Mouse (Mus musculus) heart, embryonic 10.5 days (tissue): ENCODE data around the gene Hsp90ab1. TPM values are rescaled to one million over a fixed set of nuclear protein-coding genes. Genes with fewer than 3 reads are reported as not detected.
A peak's percentile ranks its signal among the peaks of the same experiment; 100 is the strongest.

Experiments used
- DNase-seq: peaks from one replicate; pipeline ENCODE4 v3.0.0-alpha.2; 2017; ENCODE audit warnings: low spot score
- H3K27ac ChIP-seq: fragments of 300-500 bp; sonication (generic); 2 replicates; pipeline ENCODE4 v1.5.1; 2016; ENCODE audit warnings: mild to moderate bottlenecking
- H3K27me3 ChIP-seq: fragments of 300-500 bp; sonication (generic); 2 replicates; pipeline ENCODE4 v1.6.1; 2016; ENCODE audit warnings: mild to moderate bottlenecking; ENCODE audit not compliant: poor library complexity, insufficient read depth, severe bottlenecking
- H3K36me3 ChIP-seq: fragments of 300-500 bp; sonication (generic); 2 replicates; pipeline ENCODE4 v1.6.1; 2016; ENCODE audit warnings: mild to moderate bottlenecking, moderate library complexity
- H3K4me1 ChIP-seq: fragments of 300-500 bp; sonication (generic); 2 replicates; pipeline ENCODE4 v1.6.1; 2016; ENCODE audit warnings: mild to moderate bottlenecking
- H3K4me3 ChIP-seq: fragments of 300-500 bp; sonication (generic); 2 replicates; pipeline ENCODE4 v1.5.1; 2016; ENCODE audit warnings: mild to moderate bottlenecking, moderate library complexity
- H3K9me3 ChIP-seq: fragments of 300-500 bp; sonication (generic); 2 replicates; pipeline ENCODE4 v1.6.1; 2016; ENCODE audit warnings: mild to moderate bottlenecking, moderate library complexity
- WGBS: fragments of 180-500 bp; shearing (Covaris S2); methylation state at CpG from one replicate; pipeline ENCODE4 v1.1.7; 2016; 5-methylcytosine and 5-hydroxymethylcytosine counted together
- polyA plus RNA-seq: library from polyadenylated mRNA; unstranded; fragments of >200 nt; fragmentation: Nextera tagmentation; extraction: Ambion mirVana; gene quantifications from 2 replicates; pipeline ENCODE4 v1.2.1, GENCODE M21; 2016

Hsp90ab1 gene
- polyA plus RNA-seq, 1 experiment from 2014 or later, result 1,893 TPM

- WGBS, result 69% methylated on average over 6 of the region's 6 CpGs
- no peaks in the 10 kb centered on the region for H3K27me3 ChIP-seq
- peaks cover 50% of the 10 kb centered on the region for H3K4me1 ChIP-seq
- DNase-seq, result no peak
- H3K27ac ChIP-seq, result no peak overlapping the region
- H3K9me3 ChIP-seq, result no peaks in the 10 kb centered on the region
- no peak overlapping the region for H3K4me3 ChIP-seq
- H3K36me3 ChIP-seq, result peaks cover 16% of the 10 kb centered on the region
Observed at GRCm38 (mm10) chr17:45582715-45583355, 9.8 kb upstream of the Hsp90ab1 start.

GRCm38 (mm10) chr17:45582188-45582587 is 9.1 kb upstream of the Hsp90ab1 start:
- Histone ChIP-seq H3K27ac (peak overlapping the region; percentile 22; the same call in 1 of the 2 replicates), H3K27me3 (no peaks in the 10 kb centered on the region), H3K4me1 (peaks cover 50% of the 10 kb centered on the region), H3K9me3 (no peaks in the 10 kb centered on the region), H3K36me3 (peaks cover 12% of the 10 kb centered on the region), H3K4me3 (no peak overlapping the region)
- WGBS, result 78% methylated on average over 6 of the region's 6 CpGs
- DNase-seq, result no peak

GRCm38 (mm10) chr17:45581567-45581983 is 8.5 kb upstream of the Hsp90ab1 start:
- Histone ChIP-seq H3K9me3 (no peaks in the 10 kb centered on the region), H3K27me3 (no peaks in the 10 kb centered on the region), H3K4me1 (peaks cover 50% of the 10 kb centered on the region), H3K27ac (peak overlapping the region; percentile 63; the same call in 1 of the 2 replicates), H3K36me3 (peaks cover 6% of the 10 kb centered on the region), H3K4me3 (no peak overlapping the region)
- peak; percentile 90 for DNase-seq
- 18% methylated on average over 2 of the region's 2 CpGs for WGBS

GRCm38 (mm10) chr17:45580958-45581477 is 7.9 kb upstream of the Hsp90ab1 start:
- Histone ChIP-seq H3K36me3 (peaks cover under 1% of the 10 kb centered on the region), H3K4me3 (no peak overlapping the region), H3K9me3 (no peaks in the 10 kb centered on the region), H3K4me1 (peaks cover 46% of the 10 kb centered on the region), H3K27ac (0 out of 2 replicates have a peak overlapping the region, but pooled peaks have one; percentile 4), H3K27me3 (no peaks in the 10 kb centered on the region)
- no peak for DNase-seq
- 35% methylated on average over 12 of the region's 12 CpGs for WGBS

GRCm38 (mm10) chr17:45579554-45579953 is 6.5 kb upstream of the Hsp90ab1 start:
- Histone ChIP-seq H3K27me3 (no peaks in the 10 kb centered on the region), H3K27ac (no peak overlapping the region), H3K36me3 (no peaks in the 10 kb centered on the region), H3K4me3 (no peak overlapping the region), H3K4me1 (peaks cover 40% of the 10 kb centered on the region), H3K9me3 (no peaks in the 10 kb centered on the region)
- DNase-seq, result no peak
- WGBS, result 79% methylated on average over 4 of the region's 4 CpGs

- Histone ChIP-seq H3K9me3 (no peaks in the 10 kb centered on the region), H3K4me1 (peaks cover 38% of the 10 kb centered on the region), H3K27ac (0 out of 2 replicates have a peak overlapping the region, but pooled peaks have one; percentile 67), H3K36me3 (no peaks in the 10 kb centered on the region), H3K4me3 (no peak overlapping the region), H3K27me3 (no peaks in the 10 kb centered on the region)
- no peak for DNase-seq
- 75% methylated on average over 7 of the region's 7 CpGs for WGBS
Observed at GRCm38 (mm10) chr17:45578843-45579242, 5.8 kb upstream of the Hsp90ab1 start.

GRCm38 (mm10) chr17:45578242-45578641 is 5.2 kb upstream of the Hsp90ab1 start:
- Histone ChIP-seq H3K9me3 (no peaks in the 10 kb centered on the region), H3K36me3 (no peaks in the 10 kb centered on the region), H3K4me3 (no peak overlapping the region), H3K27ac (peak overlapping the region; percentile 67; the same call in 1 of the 2 replicates), H3K27me3 (no peaks in the 10 kb centered on the region), H3K4me1 (peaks cover 37% of the 10 kb centered on the region)
- 52% methylated on average over 5 of the region's 5 CpGs for WGBS
- no peak for DNase-seq

GRCm38 (mm10) chr17:45575123-45575897 is 2.2 kb upstream of the Hsp90ab1 start:
- H3K4me3 ChIP-seq, result no peak overlapping the region
- DNase-seq, result no peak
- H3K9me3 ChIP-seq, result no peaks in the 10 kb centered on the region
- 0 out of 2 replicates have a peak overlapping the region, but pooled peaks have one; percentile 98 for H3K27ac ChIP-seq
- H3K36me3 ChIP-seq, result peaks cover 15% of the 10 kb centered on the region
- 89% methylated on average over 8 of the region's 8 CpGs for WGBS
- no peaks in the 10 kb centered on the region for H3K27me3 ChIP-seq
- peaks cover 25% of the 10 kb centered on the region for H3K4me1 ChIP-seq

- Histone ChIP-seq H3K36me3 (peaks cover 25% of the 10 kb centered on the region), H3K27me3 (no peaks in the 10 kb centered on the region), H3K4me1 (peaks cover 25% of the 10 kb centered on the region), H3K4me3 (peak overlapping the region; percentile 91), H3K27ac (peak overlapping the region; percentile 98), H3K9me3 (no peaks in the 10 kb centered on the region)
- peak; percentile 89 for DNase-seq
- 2% methylated on average over 17 of the region's 17 CpGs for WGBS
Observed at GRCm38 (mm10) chr17:45574129-45574761, 1.2 kb upstream of the Hsp90ab1 start.

- under 1% methylated on average over 18 of the region's 18 CpGs for WGBS
- H3K4me1 ChIP-seq, result peaks cover 29% of the 10 kb centered on the region
- no peaks in the 10 kb centered on the region for H3K9me3 ChIP-seq
- H3K27ac ChIP-seq, result peak overlapping the region; percentile 98
- peaks cover 30% of the 10 kb centered on the region for H3K36me3 ChIP-seq
- no peaks in the 10 kb centered on the region for H3K27me3 ChIP-seq
- peak overlapping the region; percentile 91 for H3K4me3 ChIP-seq
- peak; percentile 98 for DNase-seq
Observed at GRCm38 (mm10) chr17:45573780-45574123, 681 bp upstream of the Hsp90ab1 start.

- Histone ChIP-seq H3K36me3 (peaks cover 44% of the 10 kb centered on the region), H3K27me3 (no peaks in the 10 kb centered on the region), H3K4me1 (peaks cover 31% of the 10 kb centered on the region), H3K9me3 (no peaks in the 10 kb centered on the region), H3K27ac (peak overlapping the region; percentile 98), H3K4me3 (peak overlapping the region; percentile 91)
- DNase-seq, result peak; percentile 94
- WGBS, result under 1% methylated on average over 56 of the region's 57 CpGs
Observed at GRCm38 (mm10) chr17:45572103-45573086, 676 bp downstream of the Hsp90ab1 start.

- Histone ChIP-seq H3K4me3 (no peak overlapping the region; the same call in 1 of the 2 replicates), H3K27ac (no peak overlapping the region), H3K27me3 (no peaks in the 10 kb centered on the region), H3K36me3 (peaks cover 59% of the 10 kb centered on the region), H3K4me1 (peaks cover 46% of the 10 kb centered on the region), H3K9me3 (no peaks in the 10 kb centered on the region)
- 83% methylated on average over 4 of the region's 4 CpGs for WGBS
- DNase-seq, result no peak
Observed at GRCm38 (mm10) chr17:45569999-45570398, 3.1 kb downstream of the Hsp90ab1 start.
